Mouse (Mus musculus) midbrain, embryonic 12.5 days (tissue): Measurements from ENCODE around the gene Ptrh1. TPM values are rescaled to one million over a fixed set of nuclear protein-coding genes. Genes with fewer than 3 reads are reported as not detected.
A peak's percentile ranks its signal among the peaks of the same experiment; 100 is the strongest.

Experiments used
- ATAC-seq: fragments of 200-750 bp; cut with Nextera tagmentation; 2 replicates; pipeline ENCODE4 v1.8.0; 2017; ENCODE audit warnings: low read depth, moderate TSS enrichment, moderate library complexity; ENCODE audit not compliant: low FRiP score
- H3K27ac ChIP-seq: fragments of 300-500 bp; sonication (generic); replicated peaks from 2 replicates; pipeline ENCODE4 v1.5.1; 2016; ENCODE audit warnings: mild to moderate bottlenecking
- H3K27me3 ChIP-seq: fragments of 300-500 bp; sonication (generic); 2 replicates; pipeline ENCODE4 v1.6.1; 2016; ENCODE audit warnings: mild to moderate bottlenecking
- H3K36me3 ChIP-seq: fragments of 300-500 bp; sonication (generic); 2 replicates; pipeline ENCODE4 v1.6.1; 2016
- H3K4me1 ChIP-seq: fragments of 300-500 bp; sonication (generic); 2 replicates; pipeline ENCODE4 v1.6.1; 2016
- H3K4me2 ChIP-seq: fragments of 300-500 bp; sonication (generic); replicated peaks from 2 replicates; pipeline ENCODE4 v1.6.1; 2016; ENCODE audit warnings: mild to moderate bottlenecking, moderate library complexity
- H3K4me3 ChIP-seq: fragments of 300-500 bp; sonication (generic); 2 replicates; pipeline ENCODE4 v1.5.1; 2016; ENCODE audit warnings: mild to moderate bottlenecking
- H3K9ac ChIP-seq: fragments of 300-500 bp; sonication (generic); replicated peaks from 2 replicates; pipeline ENCODE4 v1.6.1; 2016; ENCODE audit warnings: mild to moderate bottlenecking, moderate library complexity
- H3K9me3 ChIP-seq: fragments of 300-500 bp; sonication (generic); 2 replicates; pipeline ENCODE4 v1.6.1; 2016; ENCODE audit warnings: mild to moderate bottlenecking
- WGBS: fragments of 180-500 bp; shearing (Covaris S2); methylation state at CpG from one replicate; pipeline ENCODE4 v1.1.7; 2016; 5-methylcytosine and 5-hydroxymethylcytosine counted together
- polyA plus RNA-seq: library from polyadenylated mRNA; unstranded; fragments of >200 nt; fragmentation: Nextera tagmentation; extraction: Ambion mirVana; gene quantifications from 2 replicates; pipeline ENCODE4 v1.2.1, GENCODE M21; 2016

The Ptrh1 gene
- polyA plus RNA-seq, 1 experiment from 2014 or later = 4.6 TPM

DNA sequence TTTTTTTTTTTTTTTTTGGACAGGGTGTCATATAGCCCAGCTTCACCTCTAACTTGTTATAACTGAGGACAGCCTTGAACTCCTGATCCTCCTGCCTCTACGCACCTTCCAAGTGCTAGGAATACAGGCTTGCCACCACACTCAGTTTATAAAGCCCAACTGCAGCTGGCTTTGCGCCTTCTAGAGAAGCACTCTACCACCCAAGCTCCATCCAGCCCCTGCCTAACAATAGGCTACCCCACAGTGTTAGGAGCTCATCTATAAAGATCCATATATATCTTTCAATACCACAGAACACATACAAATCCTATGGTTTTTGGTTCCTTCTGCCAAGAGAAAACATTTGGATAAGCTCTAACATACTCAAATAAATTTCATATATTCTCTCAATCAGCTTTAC lies 40.9 kb downstream of the Ptrh1 start:
- H3K4me3 ChIP-seq = no peak overlapping the region
- H3K9ac ChIP-seq = no peak overlapping the region
- no peak for ATAC-seq
- H3K27ac ChIP-seq = peak overlapping the region; percentile 7; the same call in 1 of the 2 replicates
- no peaks in the 10 kb centered on the region for H3K4me1 ChIP-seq
- H3K27me3 ChIP-seq = no peaks in the 10 kb centered on the region
- H3K4me2 ChIP-seq = no peak overlapping the region
- H3K9me3 ChIP-seq = no peaks in the 10 kb centered on the region
- H3K36me3 ChIP-seq = peaks cover 49% of the 10 kb centered on the region
- WGBS = 94% methylated on average over 2 of the region's 2 CpGs

DNA sequence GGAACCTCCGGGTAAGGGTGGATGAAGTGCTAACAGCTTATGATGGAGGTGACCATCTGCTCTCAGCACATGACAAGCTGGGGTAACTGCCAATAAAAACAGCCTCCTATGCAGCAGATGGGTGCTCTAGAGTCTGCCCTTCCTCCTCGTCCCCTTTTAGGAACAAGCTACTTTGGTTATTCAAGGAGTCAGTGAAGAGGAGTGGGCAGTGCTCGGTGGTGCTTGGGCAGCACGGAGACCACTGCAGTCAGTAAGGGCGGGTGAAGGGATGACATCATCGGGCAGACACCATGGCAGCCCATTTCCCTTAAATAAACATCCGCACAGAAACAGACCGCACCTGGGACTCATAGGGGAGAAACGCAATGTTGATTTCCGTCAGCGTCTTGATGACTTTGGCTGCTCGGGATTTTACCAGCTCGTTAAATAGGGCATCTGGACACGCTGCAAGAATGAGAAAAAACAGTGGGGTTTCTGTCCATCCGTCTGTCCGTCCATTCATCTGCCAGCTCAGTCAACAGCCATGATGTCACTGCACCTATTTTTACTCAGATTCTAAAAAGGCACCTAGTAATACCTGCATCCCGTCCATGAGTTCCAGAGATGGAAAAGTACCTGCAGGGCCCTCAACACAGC lies 41.5 kb downstream of the Ptrh1 start:
- Histone ChIP-seq H3K9me3 (no peaks in the 10 kb centered on the region), H3K4me2 (no peak overlapping the region), H3K4me1 (no peaks in the 10 kb centered on the region), H3K27ac (peak overlapping the region; percentile 4; the same call in 1 of the 2 replicates), H3K27me3 (no peaks in the 10 kb centered on the region), H3K4me3 (no peak overlapping the region), H3K36me3 (peaks cover 44% of the 10 kb centered on the region), H3K9ac (no peak overlapping the region)
- ATAC-seq = no peak
- 78% methylated on average over 17 of the region's 17 CpGs for WGBS

DNA sequence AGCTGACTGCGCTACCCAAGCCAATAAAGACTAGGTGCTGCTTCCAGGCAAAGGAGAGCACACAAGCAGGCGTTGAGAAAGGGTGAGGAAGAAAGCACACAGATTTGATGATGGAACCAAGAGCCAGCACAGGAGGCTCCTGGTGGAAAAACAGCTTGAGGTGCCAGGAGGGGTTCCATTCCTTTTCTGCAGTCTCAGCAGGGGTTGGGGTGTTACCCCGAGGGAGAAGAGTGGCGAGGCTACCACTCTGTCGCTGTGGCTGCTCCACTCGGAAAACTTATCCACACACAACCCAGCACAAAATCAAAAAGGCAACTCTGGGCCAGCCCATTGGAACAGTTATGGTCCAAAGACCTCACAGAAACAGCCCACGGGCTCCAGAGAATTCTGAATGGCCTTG lies 42.0 kb downstream of the Ptrh1 start:
- H3K4me3 ChIP-seq = no peak overlapping the region
- no peak for ATAC-seq
- H3K9ac ChIP-seq = no peak overlapping the region
- no peaks in the 10 kb centered on the region for H3K27me3 ChIP-seq
- H3K4me1 ChIP-seq = no peaks in the 10 kb centered on the region
- WGBS = 60% methylated on average over 7 of the region's 7 CpGs
- peaks cover 43% of the 10 kb centered on the region for H3K36me3 ChIP-seq
- H3K4me2 ChIP-seq = no peak overlapping the region
- peak overlapping the region; percentile 4; the same call in 1 of the 2 replicates for H3K27ac ChIP-seq
- no peaks in the 10 kb centered on the region for H3K9me3 ChIP-seq

- Histone ChIP-seq H3K4me1 (peaks cover 3% of the 10 kb centered on the region; the same call in 1 of the 2 replicates), H3K36me3 (peaks cover 37% of the 10 kb centered on the region), H3K4me3 (no peak overlapping the region), H3K27me3 (no peaks in the 10 kb centered on the region), H3K9me3 (no peaks in the 10 kb centered on the region), H3K9ac (no peak overlapping the region), H3K27ac (no peak overlapping the region), H3K4me2 (no peak overlapping the region)
- WGBS = 97% methylated on average over 5 of the region's 5 CpGs
- ATAC-seq = no peak
These were observed 42.6 kb downstream of the Ptrh1 start for GRCm38 (mm10) chr2:32818208-32818607.

DNA sequence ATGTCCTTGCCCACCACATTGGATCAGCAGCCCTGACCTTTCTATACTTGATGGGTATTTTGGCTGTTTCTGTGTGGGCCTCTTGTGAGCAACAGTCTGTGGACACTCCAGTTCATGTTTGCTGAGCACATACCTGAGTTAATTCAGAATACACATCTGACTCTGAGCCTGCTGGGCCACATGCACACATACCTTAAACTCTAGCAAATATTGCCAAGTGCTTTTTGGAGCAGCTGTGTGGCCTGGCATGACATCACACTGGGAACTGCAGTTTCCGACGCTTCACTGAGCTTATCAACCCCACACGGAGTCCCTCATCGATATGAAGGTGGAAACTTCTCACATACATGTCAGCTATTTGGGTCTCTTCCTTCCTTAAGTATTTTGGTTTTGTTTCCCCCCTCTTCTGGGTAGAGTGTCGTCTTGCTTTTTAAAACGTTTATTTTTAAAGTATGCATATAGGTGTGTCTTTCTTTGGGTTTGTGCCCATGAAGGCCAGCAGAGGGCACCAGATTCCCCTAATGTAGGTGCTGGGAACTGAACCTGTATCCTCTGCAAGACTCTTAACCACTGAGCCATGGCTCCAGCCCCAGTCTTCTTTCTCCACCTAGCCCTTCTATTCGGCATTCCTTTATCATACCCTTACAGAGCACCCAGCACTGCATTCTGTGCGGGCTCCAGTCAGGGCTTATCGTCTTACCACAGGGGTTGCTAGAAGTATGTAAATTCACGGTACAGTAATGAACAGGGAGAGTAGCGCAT lies 45.6 kb downstream of the Ptrh1 start:
- no peaks in the 10 kb centered on the region for H3K27me3 ChIP-seq
- no peak overlapping the region for H3K4me3 ChIP-seq
- no peak overlapping the region for H3K4me2 ChIP-seq
- no peak overlapping the region for H3K9ac ChIP-seq
- whole genome bisulfite sequencing = 78% methylated on average over 11 of the region's 11 CpGs
- no peak for ATAC-seq
- H3K9me3 ChIP-seq = no peaks in the 10 kb centered on the region
- H3K27ac ChIP-seq = no peak overlapping the region
- peaks cover 17% of the 10 kb centered on the region; the same call in 1 of the 2 replicates for H3K36me3 ChIP-seq
- peaks cover 16% of the 10 kb centered on the region for H3K4me1 ChIP-seq

GRCm38 (mm10) chr2:32822643-32823042 lies 47.1 kb downstream of the Ptrh1 start:
- Histone ChIP-seq H3K9ac (no peak overlapping the region), H3K27me3 (no peaks in the 10 kb centered on the region), H3K9me3 (no peaks in the 10 kb centered on the region), H3K36me3 (peaks cover 13% of the 10 kb centered on the region; the same call in 1 of the 2 replicates), H3K27ac (no peak overlapping the region), H3K4me1 (peaks cover 16% of the 10 kb centered on the region), H3K4me3 (no peak overlapping the region), H3K4me2 (no peak overlapping the region)
- no peak for ATAC-seq
- 87% methylated on average over 6 of the region's 6 CpGs for WGBS

DNA sequence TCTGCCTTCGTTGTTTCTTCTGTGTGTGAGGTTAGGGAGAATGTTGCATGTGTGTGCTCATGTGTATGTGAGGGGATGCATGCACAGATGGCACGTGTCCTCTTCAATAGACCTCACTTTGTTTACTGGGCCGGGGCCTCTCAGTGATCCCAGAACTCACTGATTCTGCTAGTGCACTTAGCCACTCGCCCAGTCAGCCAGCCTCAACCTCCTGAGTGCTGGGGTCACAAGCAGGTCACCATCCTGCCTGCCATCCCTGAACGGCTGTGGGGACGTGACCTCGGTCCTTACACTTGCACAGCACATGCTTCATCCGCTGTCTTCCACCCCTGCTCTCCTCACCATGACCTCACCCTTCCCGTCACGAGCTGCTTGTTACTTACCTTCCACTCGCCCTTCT lies 47.6 kb downstream of the Ptrh1 start:
- Histone ChIP-seq H3K27me3 (no peaks in the 10 kb centered on the region), H3K27ac (peak overlapping the region; percentile 70; the same call in 1 of the 2 replicates), H3K4me3 (no peak overlapping the region), H3K9me3 (no peaks in the 10 kb centered on the region), H3K4me2 (no peak overlapping the region), H3K9ac (no peak overlapping the region), H3K4me1 (peaks cover 16% of the 10 kb centered on the region), H3K36me3 (peaks cover 8% of the 10 kb centered on the region; the same call in 1 of the 2 replicates)
- WGBS = 62% methylated on average over 11 of the region's 11 CpGs
- ATAC-seq = no peak

DNA sequence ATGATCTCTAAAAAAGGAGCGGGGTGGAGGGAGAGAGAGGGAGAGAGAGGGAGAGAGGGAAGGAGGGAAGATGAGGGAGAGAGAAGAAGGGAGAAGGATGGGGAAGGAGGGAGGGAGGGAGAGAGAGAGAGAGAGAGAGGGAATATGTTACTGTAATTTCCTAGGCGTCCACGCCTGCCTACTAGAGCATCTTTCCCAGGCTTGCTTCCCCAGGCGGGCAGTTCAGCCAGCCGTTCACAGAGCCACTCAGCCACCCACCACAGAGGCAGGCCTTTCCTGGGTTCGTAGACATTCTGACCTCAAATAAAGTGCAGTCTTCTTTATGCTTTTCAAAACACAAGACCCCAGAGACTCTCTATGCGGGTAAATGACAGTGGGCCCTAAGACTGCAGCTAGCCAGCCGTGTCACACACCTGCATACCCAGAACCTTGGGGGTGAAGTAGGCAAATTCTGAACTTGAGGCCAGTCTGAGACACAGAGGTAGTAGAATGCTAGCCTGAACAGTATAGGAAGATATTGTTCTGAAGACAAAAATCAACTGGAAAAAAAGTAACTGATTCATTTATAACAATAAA lies 48.1 kb downstream of the Ptrh1 start:
- H3K4me3 ChIP-seq = no peak overlapping the region
- no peaks in the 10 kb centered on the region for H3K27me3 ChIP-seq
- peak overlapping the region; percentile 70 for H3K27ac ChIP-seq
- no peaks in the 10 kb centered on the region for H3K9me3 ChIP-seq
- H3K4me1 ChIP-seq = peaks cover 16% of the 10 kb centered on the region
- 0 out of 2 replicates have a peak, but pooled peaks cover 7% of the 10 kb centered on the region for H3K36me3 ChIP-seq
- H3K9ac ChIP-seq = no peak overlapping the region
- no peak overlapping the region for H3K4me2 ChIP-seq
- ATAC-seq = no peak
- WGBS = 65% methylated on average over 8 of the region's 8 CpGs

DNA sequence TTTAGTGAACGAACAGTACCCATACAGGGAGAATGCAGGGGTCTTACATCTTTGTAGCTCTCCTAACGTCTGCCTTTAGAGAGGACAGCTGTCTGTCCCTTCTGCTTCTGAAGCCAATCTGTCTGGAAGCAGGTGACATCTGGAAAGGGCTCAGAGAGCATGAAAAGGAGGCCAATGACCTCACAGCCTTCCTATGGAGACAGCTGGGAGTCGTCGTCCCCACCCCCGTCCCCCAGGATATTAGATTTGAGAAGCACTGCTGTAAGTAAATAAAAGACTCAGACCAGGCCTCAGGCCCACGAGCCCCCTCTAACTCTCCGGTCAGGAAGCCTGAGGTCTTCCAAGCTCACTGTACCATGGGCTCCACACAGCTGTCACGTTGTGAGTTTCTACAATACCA lies 48.6 kb downstream of the Ptrh1 start:
- Histone ChIP-seq H3K9me3 (no peaks in the 10 kb centered on the region), H3K4me2 (no peak overlapping the region), H3K27ac (peak overlapping the region; percentile 70), H3K36me3 (0 out of 2 replicates have a peak, but pooled peaks cover 7% of the 10 kb centered on the region), H3K4me1 (peaks cover 16% of the 10 kb centered on the region), H3K27me3 (no peaks in the 10 kb centered on the region), H3K4me3 (no peak overlapping the region), H3K9ac (no peak overlapping the region)
- ATAC-seq = no peak
- 26% methylated on average over 8 of the region's 8 CpGs for WGBS

- H3K9me3 ChIP-seq = no peaks in the 10 kb centered on the region
- WGBS = 88% methylated on average over 1 of the region's 1 CpGs
- H3K27ac ChIP-seq = peak overlapping the region; percentile 70
- peaks cover 16% of the 10 kb centered on the region for H3K4me1 ChIP-seq
- 0 out of 2 replicates have a peak, but pooled peaks cover 2% of the 10 kb centered on the region for H3K36me3 ChIP-seq
- no peak overlapping the region for H3K4me3 ChIP-seq
- no peak overlapping the region for H3K9ac ChIP-seq
- H3K27me3 ChIP-seq = no peaks in the 10 kb centered on the region
- H3K4me2 ChIP-seq = no peak overlapping the region
- ATAC-seq = no peak
These were observed 49.2 kb downstream of the Ptrh1 start for GRCm38 (mm10) chr2:32824778-32825177.

GRCm38 (mm10) chr2:32825796-32826195 lies 50.2 kb downstream of the Ptrh1 start:
- Histone ChIP-seq H3K4me2 (no peak overlapping the region), H3K27me3 (no peaks in the 10 kb centered on the region), H3K4me3 (no peak overlapping the region), H3K9ac (no peak overlapping the region), H3K4me1 (peaks cover 16% of the 10 kb centered on the region), H3K36me3 (no peaks in the 10 kb centered on the region), H3K27ac (no peak overlapping the region), H3K9me3 (no peaks in the 10 kb centered on the region)
- WGBS = 90% methylated on average over 6 of the region's 6 CpGs
- ATAC-seq = no peak
